Mouse (Mus musculus) C2C12 (cell line): ENCODE measurements around the gene Pramef12. TPM values are rescaled to one million over a fixed set of nuclear protein-coding genes. Genes with fewer than 3 reads are reported as not detected.
"Not testable (repeated sequence)": the region's sequence is repeated elsewhere in the genome, so short reads cannot be mapped to it uniquely, and the experiment has no call there.

Source experiments
- H3K27me3 ChIP-seq: one replicate; pipeline ENCODE4 v1.6.1; 2011; ENCODE audit not compliant: control insufficient read depth, insufficient read depth, insufficient read length
- H3K36me3 ChIP-seq: one replicate; pipeline ENCODE4 v1.6.1; 2011; ENCODE audit not compliant: control insufficient read depth, insufficient read depth
- H3K4me3 ChIP-seq: one replicate; pipeline ENCODE4 v1.5.1; 2011; ENCODE audit warnings: mild to moderate bottlenecking, control low read depth; ENCODE audit not compliant: poor library complexity, insufficient read depth, severe bottlenecking
- H3K79me2 ChIP-seq: one replicate; pipeline ENCODE4 v1.6.1; 2011; ENCODE audit not compliant: control insufficient read depth, insufficient read depth
- H3K79me3 ChIP-seq: one replicate; pipeline ENCODE4 v1.6.1; 2011; ENCODE audit warnings: low read depth, control low read depth
- H3ac ChIP-seq: one replicate; pipeline ENCODE3; 2011; ENCODE audit warnings: low read depth; ENCODE audit not compliant: control insufficient read depth, insufficient read length
- CEBPB ChIP-seq: IDR thresholded peaks from one replicate; pipeline ENCODE4 v1.6.1; 2011; ENCODE audit warnings: low read depth, mild to moderate bottlenecking, control low read depth, moderate library complexity
- CTCF ChIP-seq: IDR thresholded peaks from one replicate; pipeline ENCODE4 v1.5.1; 2011; ENCODE audit not compliant: control insufficient read depth, insufficient read depth, insufficient read length
- FOSL1 ChIP-seq: IDR thresholded peaks from one replicate; pipeline ENCODE4 v1.8.0; 2011; ENCODE audit warnings: mild to moderate bottlenecking, low read length; ENCODE audit not compliant: poor library complexity, insufficient read depth, severe bottlenecking
- MAX ChIP-seq: IDR thresholded peaks from one replicate; pipeline ENCODE4 v1.6.1; 2011; ENCODE audit warnings: mild to moderate bottlenecking, control low read depth
- MYOD1 ChIP-seq: IDR thresholded peaks from one replicate; pipeline ENCODE4 v1.6.1; 2011; ENCODE audit warnings: low read depth; ENCODE audit not compliant: control insufficient read depth, insufficient read length
- MYOG ChIP-seq: IDR thresholded peaks from one replicate; pipeline ENCODE4 v1.6.1; 2011; ENCODE audit not compliant: control insufficient read depth, insufficient read length; ENCODE audit errors: extremely low read depth
- USF1 ChIP-seq: IDR thresholded peaks from one replicate; pipeline ENCODE4 v1.6.1; 2011; ENCODE audit warnings: low read depth, mild to moderate bottlenecking, control low read depth, moderate library complexity
- polyA plus RNA-seq: library from polyadenylated mRNA; unstranded; fragments of >200 nt; fragmentation: generic; extraction: Trizol; gene quantifications from one replicate; pipeline ENCODE4 v1.2.1, GENCODE M21; 2012; ENCODE audit warnings: missing spikeins

The Pramef12 gene
- polyA plus RNA-seq, 1 experiment: not detected

GRCm38 (mm10) chr4:144404456-144405086 is 3.7 kb downstream of the Pramef12 start:
- Histone ChIP-seq H3K79me3 (no peaks in the 10 kb centered on the region), H3K36me3 (no peaks in the 10 kb centered on the region), H3K4me3 (no peak overlapping the region), H3ac (no peak overlapping the region), H3K79me2 (no peaks in the 10 kb centered on the region), H3K27me3 (no peaks in the 10 kb centered on the region)
- TF ChIP-seq CEBPB (no peak), MAX (no peak)

GRCm38 (mm10) chr4:144402712-144403111 is 5.6 kb downstream of the Pramef12 start:
- H3K79me2 ChIP-seq: no peaks in the 10 kb centered on the region
- TF ChIP-seq USF1 (no peak), MYOG (no peak), MAX (no peak), CTCF (no peak), FOSL1 (no peak), CEBPB (no peak), MYOD1 (no peak)
- no peaks in the 10 kb centered on the region for H3K79me3 ChIP-seq
- H3ac ChIP-seq: no peak overlapping the region
- no peak overlapping the region for H3K4me3 ChIP-seq
- H3K27me3 ChIP-seq: no peaks in the 10 kb centered on the region
- H3K36me3 ChIP-seq: no peaks in the 10 kb centered on the region

- Histone ChIP-seq H3K79me2 (no peaks in the 10 kb centered on the region), H3K36me3 (no peaks in the 10 kb centered on the region), H3K79me3 (no peaks in the 10 kb centered on the region), H3ac (no peak overlapping the region), H3K4me3 (no peak overlapping the region), H3K27me3 (no peaks in the 10 kb centered on the region)
- no peak for TF ChIP-seq MYOG
- TF ChIP-seq CTCF: no peak
- no peak for TF ChIP-seq CEBPB
- no peak for TF ChIP-seq USF1
- TF ChIP-seq FOSL1: no peak
- no peak for TF ChIP-seq MAX
- TF ChIP-seq MYOD1: no peak
These were observed 11.9 kb downstream of the Pramef12 start for GRCm38 (mm10) chr4:144396316-144396715.

GRCm38 (mm10) chr4:144377911-144378310 is 30.4 kb downstream of the Pramef12 start, which contains the start of gene Pramef20:
Pramef20 (minus strand) TSS chr4:144377933.
- Histone ChIP-seq H3K79me3 (no peaks in the 10 kb centered on the region), H3ac (no peak within 1 kb of the TSS), H3K36me3 (no peaks in the 10 kb centered on the region), H3K79me2 (no peaks in the 10 kb centered on the region), H3K27me3 (no peaks in the 10 kb centered on the region), H3K4me3 (no peak within 1 kb of the TSS)
- no peak for TF ChIP-seq USF1
- TF ChIP-seq CTCF: no peak
- no peak for TF ChIP-seq CEBPB
- TF ChIP-seq MAX: no peak
- no peak for TF ChIP-seq MYOG
- TF ChIP-seq MYOD1: no peak
- no peak for TF ChIP-seq FOSL1

- not testable (repeated sequence) for H3ac ChIP-seq, H3K79me2 ChIP-seq, H3K36me3 ChIP-seq, H3K79me3 ChIP-seq, H3K27me3 ChIP-seq, H3K4me3 ChIP-seq
These were observed 50.6 kb downstream of the Pramef12 start, which contains the start of gene Gm13119 for GRCm38 (mm10) chr4:144357642-144358041. Gm13119 (plus strand) TSS chr4:144357942.

Other genes starting within 250 kb of the Pramef12 start
- not detected for gene Oog3, start 245.8 kb downstream of the Pramef12 start, polyA plus RNA-seq
- not detected for gene Oog2, start 217.7 kb downstream of the Pramef12 start, polyA plus RNA-seq
- not detected for gene C87977, start 195.1 kb downstream of the Pramef12 start, polyA plus RNA-seq
- gene Pramel5, start 128.0 kb downstream of the Pramef12 start, polyA plus RNA-seq: not detected
- gene Gm13128, start 78.2 kb downstream of the Pramef12 start, polyA plus RNA-seq: not detected
- 0.05 TPM for gene Gm13119, start 50.5 kb downstream of the Pramef12 start, polyA plus RNA-seq
- gene Pramef20, start 30.5 kb downstream of the Pramef12 start, polyA plus RNA-seq: not detected
- not detected for gene 1700012P22Rik, start 30.3 kb upstream of the Pramef12 start, polyA plus RNA-seq
- gene Gm9944, start 44.9 kb upstream of the Pramef12 start, polyA plus RNA-seq: not detected
- gene Aadacl3, start 55.3 kb upstream of the Pramef12 start, polyA plus RNA-seq: not detected
- not detected for gene 9430007A20Rik, start 111.4 kb upstream of the Pramef12 start, polyA plus RNA-seq
- gene Gm13124, start 156.7 kb upstream of the Pramef12 start, polyA plus RNA-seq: not detected
- gene Aadacl4, start 205.2 kb upstream of the Pramef12 start, polyA plus RNA-seq: not detected